Mouse (Mus musculus): Measurements from ENCODE around the gene 4930467E23Rik. TPM values are rescaled to one million over a fixed set of nuclear protein-coding genes. Genes with fewer than 3 reads are reported as not detected.

4930467E23Rik gene
- not detected for polyA plus RNA-seq (2014; fragmentation: Illumina TruSeq; extraction: RNeasy Lipid Tissue Mini Kit (QIAGEN cat#74804); ENCODE audit: insufficient read depth, low read depth, low replicate concordance)

DNA sequence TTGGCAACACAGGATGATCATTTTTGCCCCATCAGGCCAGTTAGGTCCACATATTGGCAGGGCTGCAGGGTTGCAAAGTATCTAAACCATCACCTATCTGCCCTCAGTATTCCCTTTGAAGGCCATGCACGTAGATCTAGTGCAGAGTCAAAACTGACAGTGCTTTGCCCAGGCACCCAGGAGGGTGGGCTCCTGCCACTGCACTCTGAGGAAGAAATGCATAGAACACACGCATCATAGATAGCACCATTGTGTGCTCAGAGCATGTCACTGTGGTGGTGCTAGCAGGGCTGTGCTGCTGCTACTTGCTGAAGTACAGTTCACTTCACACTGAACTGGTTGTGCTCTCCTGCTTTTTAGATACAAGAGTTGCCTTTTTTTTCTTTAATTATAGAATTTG lies at the start of gene 4930467E23Rik:
4930467E23Rik (plus strand) TSS at position 301 of the 400 bp plus-strand sequence.

Other genes starting within 250 kb of the 4930467E23Rik start
- gene Defb7, start 234.5 kb upstream of the 4930467E23Rik start, polyA plus RNA-seq (2014; fragmentation: Illumina TruSeq; extraction: RNeasy Lipid Tissue Mini Kit (QIAGEN cat#74804); ENCODE audit: insufficient read depth, low read depth, low replicate concordance) = not detected
- gene Gm31371, start 173.8 kb downstream of the 4930467E23Rik start, polyA plus RNA-seq (2014; fragmentation: Illumina TruSeq; extraction: RNeasy Lipid Tissue Mini Kit (QIAGEN cat#74804); ENCODE audit: insufficient read depth, low read depth, low replicate concordance) = not detected

Data from lung, adult 10 weeks (tissue).